Mouse (Mus musculus) embryo, embryonic 10.5 days (tissue): Measurements from ENCODE around the gene Mmp20.
A peak's percentile ranks its signal among the peaks of the same experiment; 100 is the strongest.

Experiments used
- DNase-seq: peaks from one replicate; pipeline ENCODE4 v3.0.0-alpha.2; 2015; ENCODE audit warnings: low spot score

The Mmp20 gene

DNA sequence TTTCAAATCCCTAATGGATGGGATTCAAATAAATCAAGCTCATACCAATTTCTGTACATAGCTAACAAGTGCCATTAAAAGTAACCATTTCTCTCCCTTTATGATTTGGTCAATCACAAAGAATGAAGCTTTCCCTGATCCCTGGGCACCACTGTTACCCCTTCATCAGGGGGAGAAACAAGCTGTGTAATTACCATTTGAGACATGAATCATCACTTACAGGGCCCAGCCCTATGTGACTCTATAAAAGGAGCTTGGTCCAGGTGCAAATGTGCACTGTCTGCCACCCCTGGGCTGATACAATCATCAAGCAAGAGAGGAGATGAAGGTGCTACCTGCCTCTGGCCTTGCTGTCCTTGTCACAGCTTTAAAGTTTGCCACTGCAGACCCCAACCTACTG, at the start of gene Mmp20:
Gene Mmp20, plus strand, starts transcription at position 301 of the 400 bp plus-strand sequence.
- DNase-seq = no peak

DNA sequence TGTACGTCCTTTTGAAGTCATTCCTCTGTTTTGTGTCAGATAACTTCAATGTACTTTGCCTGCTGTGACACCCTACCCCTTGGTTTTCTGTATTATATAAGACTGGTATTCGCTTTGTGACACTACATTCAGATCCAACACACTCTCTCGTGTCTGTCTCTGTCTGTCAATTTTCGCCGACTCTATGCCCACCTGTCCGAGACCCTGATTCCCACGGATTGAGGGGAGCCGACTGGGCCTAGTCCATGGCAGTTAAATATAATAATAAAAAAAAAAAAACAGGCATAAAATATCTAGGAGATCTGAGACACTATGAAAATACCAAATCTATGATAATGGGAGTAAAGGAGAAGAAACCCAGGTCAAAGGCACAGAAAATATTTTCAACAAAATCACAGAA, 38.0 kb upstream of the Mmp20 start:
- DNase-seq = no peak

DNA sequence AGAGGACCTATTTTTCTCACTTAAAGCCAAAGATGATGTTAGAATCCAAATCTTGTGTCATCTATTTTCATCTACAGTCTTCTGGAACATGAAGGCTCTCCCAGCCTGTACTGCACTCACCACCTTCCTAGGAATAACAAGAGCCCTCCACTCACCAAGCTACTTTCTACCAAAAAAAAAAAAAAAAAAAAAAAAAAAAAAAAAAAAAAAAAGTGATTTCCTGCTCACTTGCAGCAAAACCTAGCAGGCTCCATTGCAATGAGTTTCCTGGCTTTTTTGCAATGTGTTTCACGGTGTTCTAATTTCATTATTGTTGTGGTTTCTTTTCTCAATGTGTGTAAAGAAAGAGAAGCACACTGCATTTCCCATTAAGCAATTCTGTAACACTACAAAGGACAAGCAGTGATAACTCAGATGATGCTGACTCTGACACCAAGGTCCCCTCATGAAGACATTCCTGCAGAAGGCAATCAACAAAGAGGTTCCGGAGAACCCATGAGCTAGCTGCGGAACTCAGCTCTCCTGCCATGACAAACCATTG, 34.7 kb upstream of the Mmp20 start:
- no peak for DNase-seq

DNA sequence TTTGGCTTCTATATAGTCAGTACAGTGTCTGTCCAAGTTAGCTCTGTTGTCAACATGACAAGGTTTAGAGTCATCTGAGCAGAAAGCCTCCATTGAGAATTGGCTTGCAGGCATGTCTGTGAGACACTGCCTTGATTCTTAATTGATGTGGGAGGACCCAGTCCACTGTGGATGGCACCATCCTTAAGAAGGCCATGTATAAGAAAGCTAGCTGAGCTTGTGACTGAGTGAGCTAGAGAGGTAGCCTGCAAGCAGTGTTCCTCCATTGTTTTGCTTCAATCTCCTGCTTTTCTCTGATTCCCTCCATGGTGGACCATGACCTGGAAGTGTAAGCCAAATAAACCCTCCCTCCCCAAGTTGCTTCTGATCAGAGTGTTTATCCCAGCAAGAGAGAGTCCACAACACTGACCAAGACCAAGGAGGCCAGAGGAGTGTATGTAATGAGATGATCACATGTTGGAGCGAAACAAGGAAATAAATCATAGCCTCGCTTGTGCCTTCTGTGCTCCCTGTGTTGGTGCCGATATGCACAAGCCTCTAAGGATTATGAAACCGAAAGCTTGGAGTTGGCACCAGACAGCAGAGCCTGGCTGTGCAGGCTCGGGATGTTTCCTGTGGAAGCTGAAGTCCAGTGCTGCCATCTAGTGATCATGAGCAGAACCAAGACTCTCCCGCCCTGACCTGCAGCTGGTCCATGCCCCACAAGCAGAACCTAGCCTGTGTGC, 33.1 kb upstream of the Mmp20 start:
- DNase-seq = peak; percentile 89

DNA sequence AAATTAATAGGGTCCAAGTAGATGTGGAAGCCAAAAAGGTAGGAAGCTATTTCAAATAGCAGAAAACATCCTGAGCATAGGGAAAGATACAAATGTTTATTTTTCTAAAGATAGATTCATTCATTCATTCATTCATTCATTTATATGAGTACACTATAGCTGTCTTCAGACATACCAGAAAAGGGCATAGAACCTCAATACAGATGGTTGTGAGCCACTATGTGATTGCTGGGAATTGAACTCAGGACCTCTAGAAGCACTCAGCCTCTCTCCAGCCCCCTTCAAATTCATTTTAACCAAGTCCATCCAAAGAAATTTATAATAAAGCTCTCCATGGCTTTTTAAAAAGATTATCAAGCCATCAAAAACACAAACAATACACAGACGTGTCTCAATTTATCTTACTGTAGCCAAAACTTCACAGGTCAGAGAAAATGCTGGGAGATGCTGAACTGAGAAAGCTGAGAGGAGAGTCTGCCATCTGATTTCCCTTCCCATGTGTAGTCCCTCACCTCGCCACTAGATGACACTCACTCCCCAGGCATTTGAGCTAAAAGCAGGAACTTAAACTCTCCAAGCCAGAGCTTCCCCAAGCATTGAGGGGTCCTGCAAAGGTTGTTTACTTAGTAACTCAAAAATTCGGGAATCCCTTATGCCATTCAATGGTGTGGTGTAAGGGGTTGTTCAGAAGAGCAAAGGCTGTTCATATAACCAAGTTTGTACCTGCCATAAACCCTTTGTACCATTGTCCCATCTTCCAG, 24.9 kb upstream of the Mmp20 start:
- peak; percentile 84 for DNase-seq

DNA sequence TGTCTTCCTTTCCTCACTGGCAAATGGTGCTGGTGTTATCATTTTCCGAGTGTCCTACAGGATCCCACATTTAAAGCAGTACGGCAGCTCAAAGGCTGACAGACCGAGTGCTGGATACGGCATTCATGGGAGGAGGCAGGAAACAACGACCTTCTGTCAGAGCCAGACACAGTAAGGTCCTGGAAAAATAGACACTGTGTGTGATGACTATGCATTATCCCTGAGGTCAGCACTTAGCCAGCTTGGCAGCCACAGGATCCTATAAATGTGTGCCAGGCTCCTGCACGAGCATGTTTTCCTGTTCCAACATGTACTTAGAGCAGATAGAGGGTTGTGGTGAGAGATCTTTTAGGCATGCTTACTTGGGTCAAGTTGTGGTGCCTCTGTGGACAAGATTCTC, 24.0 kb upstream of the Mmp20 start:
- DNase-seq = no peak

DNA sequence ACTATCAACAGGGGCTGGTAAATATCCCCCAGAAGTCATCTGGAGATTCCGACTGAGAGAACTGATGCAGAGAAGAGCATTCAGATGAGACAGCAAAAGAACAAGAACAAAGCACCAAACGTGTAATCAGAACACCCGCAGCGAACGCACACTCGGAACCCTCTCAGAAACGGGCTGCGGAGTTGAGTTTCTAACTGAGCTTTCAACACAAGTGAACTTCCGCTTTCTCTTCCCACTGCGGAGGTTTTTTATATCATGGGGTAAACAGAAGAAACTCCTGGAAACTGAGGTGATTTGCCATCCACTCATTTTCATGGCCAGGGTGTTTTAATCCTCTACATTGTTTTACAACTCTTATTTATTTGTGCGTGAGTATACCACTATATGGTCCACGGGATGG, 22.4 kb upstream of the Mmp20 start:
- no peak for DNase-seq

DNA sequence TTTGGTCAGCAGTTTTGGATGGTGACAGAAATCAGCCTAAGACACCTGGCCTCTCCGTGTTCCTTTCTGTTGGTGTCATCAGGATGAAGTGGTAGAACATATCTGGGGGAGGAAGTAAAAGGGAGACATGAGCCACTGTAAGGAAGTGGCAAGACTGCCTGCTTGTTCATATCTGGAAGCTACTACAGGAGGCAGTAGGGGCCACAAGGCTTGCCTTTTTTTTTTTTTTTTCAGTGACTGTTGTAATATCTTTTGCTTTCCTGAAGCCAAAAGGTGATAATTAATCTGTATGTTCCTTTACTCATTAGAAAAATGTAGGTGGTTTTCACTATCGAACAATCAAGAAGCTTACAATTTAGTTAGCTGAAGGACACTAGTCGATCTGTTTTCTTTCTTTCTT, 5.4 kb upstream of the Mmp20 start:
- no peak for DNase-seq

DNA sequence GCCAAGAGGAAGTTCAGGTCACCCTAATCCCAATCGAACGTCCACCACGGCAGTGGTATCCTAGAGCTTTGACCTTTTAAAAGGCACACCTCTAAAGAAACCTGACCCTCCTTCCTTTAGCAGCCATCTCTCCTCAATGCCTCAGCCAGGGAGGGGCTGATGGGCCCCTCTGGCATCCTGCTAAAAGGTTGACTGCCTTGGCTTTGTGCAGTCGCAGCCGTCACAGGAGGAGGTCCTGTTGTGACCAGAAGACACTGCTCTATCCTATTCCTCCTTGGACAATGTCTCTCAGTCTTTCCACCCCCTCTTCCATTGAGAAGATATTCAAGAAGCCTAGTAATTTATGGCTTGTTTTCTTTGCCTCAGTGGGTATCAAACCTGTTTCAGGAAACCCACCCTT, 5.9 kb downstream of the Mmp20 start:
- no peak for DNase-seq

DNA sequence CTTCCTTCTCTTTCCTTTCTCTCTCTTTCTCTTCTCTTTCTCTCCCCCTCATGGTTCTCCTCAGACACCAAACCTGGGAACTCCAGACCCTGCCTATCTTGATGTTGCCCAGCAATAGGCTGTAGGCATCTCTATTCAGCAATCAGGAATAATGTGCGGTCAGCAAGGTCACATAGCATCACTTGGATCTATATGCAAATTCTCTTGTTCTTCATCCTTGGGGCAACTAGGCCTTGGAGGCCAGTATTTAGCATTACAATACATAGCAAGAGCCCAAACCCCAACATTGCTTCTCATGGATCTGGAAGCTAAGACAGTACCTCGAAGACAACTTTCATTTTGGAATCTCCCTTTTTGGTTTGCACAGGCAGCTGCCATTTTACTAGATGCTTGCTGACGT, 19.9 kb downstream of the Mmp20 start:
- DNase-seq = no peak

DNA sequence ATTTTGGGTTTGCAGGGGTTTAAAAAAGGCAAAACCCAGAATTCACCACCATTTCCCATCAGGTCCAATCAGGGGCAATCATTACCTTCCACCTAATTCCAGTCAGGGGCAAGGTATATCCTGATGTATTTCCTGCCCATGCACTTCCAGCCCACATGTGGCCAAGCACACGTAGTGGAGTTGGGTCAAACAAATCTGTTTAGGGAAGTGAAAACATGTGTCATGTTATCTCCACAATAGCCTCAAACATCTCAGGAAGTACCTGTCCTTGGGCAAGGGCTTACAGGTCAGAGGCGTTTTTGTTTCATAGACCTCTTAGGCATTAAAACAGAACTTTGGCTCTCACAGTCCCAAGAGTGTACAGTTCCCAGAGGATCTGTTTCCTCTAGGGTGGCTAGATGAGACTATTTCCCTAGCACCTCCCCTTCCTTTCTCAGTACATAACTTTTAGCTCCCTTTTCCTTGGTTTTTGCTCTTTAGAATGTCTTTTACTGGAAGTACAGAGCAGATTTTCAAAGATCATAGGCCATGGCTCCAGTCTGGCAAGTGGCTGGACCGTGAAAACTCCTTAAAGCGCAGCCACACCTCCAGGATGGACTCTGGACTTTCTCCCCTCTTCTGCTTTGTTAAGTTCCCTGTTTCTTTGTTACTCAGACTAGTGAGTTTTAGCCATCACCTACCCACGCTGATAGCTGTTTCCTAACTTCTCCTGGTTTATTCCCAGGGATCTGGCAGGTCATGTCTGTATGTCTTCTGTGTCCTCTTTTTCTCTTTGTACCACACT, 22.6 kb downstream of the Mmp20 start:
- no peak for DNase-seq

DNA sequence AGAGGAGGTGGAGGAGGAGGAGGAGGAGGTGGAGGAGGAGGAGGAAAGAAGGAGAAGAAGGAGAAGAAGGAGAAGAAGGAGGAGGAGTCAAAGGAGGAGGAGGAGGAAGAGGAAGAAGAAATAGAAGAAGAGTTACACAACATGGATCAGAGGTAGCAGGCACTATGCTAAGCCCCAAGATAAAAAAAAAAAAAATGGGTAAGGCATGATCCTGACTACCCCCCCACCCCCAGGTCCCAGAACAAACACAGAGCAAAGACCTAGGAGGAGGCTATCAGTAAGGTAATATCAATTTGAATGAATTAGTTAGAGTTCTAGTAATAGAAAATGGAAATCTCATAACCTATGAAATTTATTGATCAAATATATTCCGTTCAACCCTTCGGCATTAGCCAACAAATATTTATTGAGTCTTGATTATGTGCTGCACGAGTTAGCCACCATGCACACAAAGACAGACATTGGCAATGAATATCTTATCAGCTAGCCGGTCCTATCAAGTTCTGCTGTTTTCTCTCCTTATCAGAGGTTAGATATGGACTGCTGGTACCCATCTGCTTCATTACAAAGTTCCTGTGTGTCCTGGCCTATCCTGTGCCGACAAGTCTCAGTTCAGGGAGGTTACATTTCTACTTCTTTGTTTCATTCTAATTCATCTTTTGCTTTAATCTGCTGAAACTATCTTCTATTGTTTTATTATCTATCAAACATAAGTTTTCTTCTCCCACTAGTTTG, 24.5 kb downstream of the Mmp20 start:
- no peak for DNase-seq

DNA sequence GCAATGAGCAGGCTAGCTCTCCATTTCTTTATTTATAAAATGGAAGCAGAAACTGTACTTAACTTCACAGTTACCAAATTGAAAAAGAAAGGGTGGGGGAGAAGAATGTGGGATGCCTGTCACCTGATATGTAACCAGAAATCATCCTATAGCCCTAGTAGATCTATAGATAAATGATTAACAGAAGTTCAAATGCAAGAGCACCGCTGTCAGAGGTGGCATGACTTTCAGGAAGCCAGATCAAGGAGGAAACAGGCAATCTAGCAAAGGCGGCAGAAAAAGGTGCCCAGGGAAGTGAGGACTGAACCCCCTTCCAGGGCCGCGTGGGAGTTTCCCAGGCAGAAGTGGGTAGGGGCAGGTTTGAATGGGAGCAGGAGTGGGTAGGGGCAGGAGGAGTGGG, 29.9 kb downstream of the Mmp20 start:
- DNase-seq = no peak

DNA sequence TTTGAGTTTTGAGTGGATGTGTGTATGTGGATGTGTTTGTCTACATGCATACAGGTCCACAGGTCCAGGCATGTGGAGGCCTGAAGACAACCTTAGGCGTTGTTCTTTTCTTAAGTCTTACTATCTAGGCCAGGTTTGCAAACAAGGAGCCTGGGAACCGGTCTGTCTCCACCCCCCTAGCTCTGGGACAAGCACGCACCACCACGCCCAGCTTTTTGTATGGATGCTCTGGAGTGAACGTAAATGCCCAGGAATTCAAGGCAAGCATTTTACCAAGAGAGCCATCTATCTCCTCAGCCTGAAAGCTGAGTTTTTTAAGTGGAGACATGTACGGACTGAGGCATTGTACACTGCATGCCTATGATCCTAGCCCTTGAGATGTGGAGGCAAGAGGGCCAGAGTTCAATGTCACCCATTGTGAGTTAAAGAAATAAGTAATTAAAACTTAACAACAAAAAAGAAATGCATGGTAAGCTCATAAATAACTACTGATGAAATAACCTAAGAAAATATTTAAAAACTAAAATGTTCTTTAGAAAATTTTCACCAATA, 31.5 kb downstream of the Mmp20 start:
- peak; percentile 35 for DNase-seq

DNA sequence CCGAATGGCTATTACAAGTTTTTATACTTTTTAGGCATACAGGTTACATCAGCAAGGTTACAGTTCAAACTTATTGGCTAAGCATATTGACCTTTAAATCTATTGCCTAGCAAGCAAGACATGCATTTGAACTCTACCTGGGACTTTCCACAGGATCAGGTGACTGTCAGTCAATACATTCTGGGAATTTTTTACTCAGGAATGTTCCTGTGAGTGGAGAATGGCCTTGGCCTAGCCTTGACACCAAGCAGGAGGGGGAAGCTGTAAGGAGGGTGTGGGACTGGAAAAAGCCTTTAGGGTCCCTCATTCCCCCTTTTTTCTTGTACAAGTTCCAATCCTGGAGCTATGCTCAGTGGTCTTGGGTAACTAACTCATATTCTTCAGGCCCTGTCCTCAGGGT, 33.3 kb downstream of the Mmp20 start:
- no peak for DNase-seq

DNA sequence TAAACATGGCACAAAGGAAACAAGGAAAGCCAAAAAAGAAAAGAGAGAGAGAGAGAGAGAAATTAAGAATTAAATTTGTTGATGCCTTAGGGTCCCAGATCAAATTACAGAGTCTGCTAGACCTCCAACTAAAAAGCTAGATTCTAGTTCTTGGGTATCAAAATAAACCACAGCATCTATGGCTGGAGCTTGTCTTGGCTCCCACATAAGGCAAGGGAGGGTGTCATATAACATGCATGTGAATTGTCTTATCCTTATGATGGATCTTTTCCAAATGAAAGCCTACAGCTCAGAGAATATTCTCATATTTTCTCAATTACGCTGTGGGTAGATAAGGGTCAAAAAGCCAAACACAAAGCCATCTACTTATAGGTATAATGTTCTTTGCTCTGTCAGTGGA, 41.6 kb downstream of the Mmp20 start:
- DNase-seq = no peak

DNA sequence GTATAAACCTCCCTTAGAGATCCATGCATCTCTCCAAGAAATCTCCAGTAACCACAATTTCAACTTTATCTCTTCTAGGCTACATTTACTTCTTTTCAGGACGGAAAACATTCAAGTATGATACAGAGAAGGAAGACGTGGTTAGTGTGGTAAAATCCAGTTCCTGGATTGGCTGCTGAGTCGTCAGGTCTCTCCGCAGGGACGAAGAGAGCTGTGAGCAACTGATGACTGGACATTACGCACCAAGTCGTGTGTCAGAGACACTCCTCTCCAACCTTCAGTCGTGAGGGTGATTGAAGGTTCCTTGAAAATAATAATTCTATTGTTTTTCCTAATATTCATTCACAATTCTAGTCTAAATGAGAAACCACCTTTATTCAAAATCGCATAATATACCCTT, 45.0 kb downstream of the Mmp20 start:
- DNase-seq = no peak

DNA sequence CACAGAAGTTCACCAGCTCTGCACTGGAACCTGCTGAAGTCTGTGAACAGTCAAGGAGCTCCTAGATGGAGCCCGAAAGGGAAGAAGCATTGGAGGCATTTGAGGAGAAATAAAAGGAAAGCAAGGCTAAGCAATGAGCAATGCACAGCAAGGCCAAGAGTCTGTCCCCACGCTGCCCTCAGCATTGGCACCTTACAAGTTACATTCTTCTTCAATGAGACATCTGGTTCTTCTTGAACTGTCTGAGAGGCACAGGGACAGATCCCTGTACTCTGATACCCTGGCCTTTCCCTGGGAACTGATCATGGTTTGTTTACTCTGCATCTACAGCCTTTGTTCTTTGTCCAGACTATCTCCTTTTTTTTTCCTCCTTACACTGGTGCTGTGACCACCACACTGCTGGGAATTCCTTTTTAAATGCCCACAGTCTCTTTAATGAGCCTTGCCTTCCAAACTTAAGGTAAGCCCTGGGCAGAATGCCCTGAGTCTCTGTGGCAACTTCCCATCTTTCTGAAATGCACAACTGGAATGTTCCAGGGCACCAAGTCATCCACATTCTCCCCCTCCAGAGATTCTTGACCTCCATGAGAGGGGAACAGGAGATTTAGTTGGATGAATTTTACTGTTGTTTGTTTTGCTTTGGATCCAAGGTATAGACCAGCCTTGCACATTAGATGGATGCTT, 50.3 kb downstream of the Mmp20 start:
- no peak for DNase-seq

DNA sequence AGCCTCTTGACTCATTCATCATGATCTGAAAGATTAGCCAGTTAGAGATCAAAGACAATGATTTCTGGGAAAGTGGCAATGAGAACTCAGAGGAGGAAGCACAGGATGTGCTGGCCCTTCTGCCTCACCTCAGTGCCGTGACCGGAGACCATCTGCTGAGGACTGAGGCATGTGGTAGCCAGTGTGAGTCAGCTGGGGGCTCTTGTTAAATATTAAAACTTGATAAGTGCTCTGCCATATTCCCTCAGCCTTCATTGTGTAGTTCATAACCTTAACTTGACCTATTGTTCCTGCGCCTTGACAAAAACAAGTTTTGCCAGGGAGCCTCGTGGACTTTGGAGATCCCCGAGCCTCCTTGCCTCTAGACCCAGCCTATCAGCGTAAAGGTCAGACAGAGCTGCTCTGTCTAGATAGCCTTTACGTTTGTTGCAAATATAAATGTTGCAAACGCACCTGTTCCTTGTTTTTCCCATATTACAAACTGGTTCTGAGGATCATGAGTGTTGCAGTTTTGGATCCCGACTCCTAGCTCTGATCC, 54.1 kb downstream of the Mmp20 start:
- no peak for DNase-seq

DNA sequence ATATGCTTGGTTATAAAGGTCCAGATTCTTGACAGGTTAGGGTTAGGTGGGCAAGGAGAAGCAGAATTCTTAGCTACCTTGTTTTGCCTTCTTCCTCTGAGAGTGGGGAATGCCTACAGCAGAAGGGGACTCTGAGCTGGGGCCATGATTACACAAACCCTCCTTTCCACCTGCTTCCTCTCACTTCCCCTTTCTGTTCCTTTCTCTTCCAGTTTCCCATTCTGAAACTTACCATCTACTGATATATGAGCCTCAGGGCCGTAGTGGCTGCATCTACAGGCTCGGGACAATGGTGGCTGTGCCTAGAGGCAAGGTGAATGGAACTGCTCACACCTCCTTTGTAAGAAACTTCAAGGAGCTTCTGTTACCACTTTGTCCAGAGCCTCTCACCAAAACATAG, 58.0 kb downstream of the Mmp20 start:
- no peak for DNase-seq

DNA sequence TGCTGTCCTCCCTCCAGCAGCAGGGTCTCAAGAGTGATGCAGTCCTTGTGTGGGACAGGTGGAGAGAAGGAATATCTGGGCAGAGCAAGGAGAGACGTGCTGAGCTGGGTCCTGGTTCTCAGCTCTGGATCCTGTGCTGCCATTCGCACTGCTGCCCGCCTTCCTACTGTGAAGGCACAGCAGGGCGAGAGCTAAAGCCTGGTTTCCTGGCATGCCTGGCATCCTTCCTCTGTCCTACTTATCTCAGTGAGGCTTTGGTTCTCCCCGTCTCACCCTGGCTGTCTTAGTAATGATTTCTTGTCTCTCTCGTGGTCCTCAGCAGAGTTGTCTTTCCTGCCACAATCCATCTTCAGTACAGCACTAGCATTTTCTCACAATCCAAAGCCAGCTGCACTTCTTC, 61.8 kb downstream of the Mmp20 start:
- DNase-seq = no peak
